Mouse (Mus musculus): ENCODE data around the gene Olfr722. TPM values are rescaled to one million over a fixed set of nuclear protein-coding genes. Genes with fewer than 3 reads are reported as not detected.
"Not testable (repeated sequence)": the region's sequence is repeated elsewhere in the genome, so short reads cannot be mapped to it uniquely, and the experiment has no call there.

Olfr722 gene
- polyA plus RNA-seq (2012; rRNA removed): not detected in 2 replicates

- H3K4me1 ChIP-seq (replicated peaks; ENCODE audit: control insufficient read depth, insufficient read depth, low read length): no peaks in the 10 kb centered on the region
- no peak within 1 kb of the TSS for H3K4me3 ChIP-seq (ENCODE audit: control insufficient read depth, insufficient read depth, low read length)
- H3K36me3 ChIP-seq (ENCODE audit: control insufficient read depth, insufficient read depth, low read length): no peaks in the 10 kb centered on the region
- DNase-seq: no peak
- TF ChIP-seq CTCF (IDR thresholded peaks at IDR 0.05; ENCODE audit: borderline replicate concordance, control insufficient read depth, extremely low read depth, insufficient read depth, low read length, poor library complexity) (no peak), POLR2A (IDR thresholded peaks at IDR 0.05; ENCODE audit: control insufficient read depth, extremely low read depth, insufficient read depth, low read length, poor library complexity) (no peak)
- H3K27me3 ChIP-seq (ENCODE audit: control insufficient read depth, insufficient read depth, low read length): no peaks in the 10 kb centered on the region
- H3K27ac ChIP-seq (ENCODE audit: control insufficient read depth, insufficient read depth, low read length): no peak within 1 kb of the TSS
These were observed at the start of gene Olfr722 for GRCm38 (mm10) chr14:49901899-49902298. TSS of gene Olfr722 (minus strand) at chr14:49901999.

DNA sequence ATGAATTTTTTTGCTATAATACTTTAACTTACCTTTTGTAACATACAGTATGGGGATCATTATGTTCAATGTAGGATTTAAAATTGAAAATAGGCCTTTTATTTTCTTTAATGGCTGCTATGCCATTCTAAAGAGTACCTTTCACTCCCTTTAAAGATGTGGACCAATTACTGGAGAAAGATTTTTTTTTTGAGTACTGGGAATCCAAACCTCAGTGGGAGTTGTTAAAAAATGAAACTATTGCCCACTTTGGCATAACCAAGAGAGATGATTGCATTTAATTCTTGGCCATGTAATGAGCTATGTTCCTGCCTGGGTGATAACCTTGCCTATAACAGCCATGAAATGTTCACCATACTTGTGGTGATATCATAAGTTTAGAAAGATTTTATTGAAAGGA, 29.9 kb upstream of the Olfr722 start, which contains the start of gene Olfr723:
Gene Olfr723, minus strand, starts transcription at position 101 of the 400 bp plus-strand sequence.
- not testable (repeated sequence) for H3K4me1 ChIP-seq (replicated peaks; ENCODE audit: control insufficient read depth, insufficient read depth, low read length); H3K27ac ChIP-seq (ENCODE audit: control insufficient read depth, insufficient read depth, low read length); DNase-seq; H3K36me3 ChIP-seq (ENCODE audit: control insufficient read depth, insufficient read depth, low read length); H3K27me3 ChIP-seq (ENCODE audit: control insufficient read depth, insufficient read depth, low read length); H3K4me3 ChIP-seq (ENCODE audit: control insufficient read depth, insufficient read depth, low read length)

DNA sequence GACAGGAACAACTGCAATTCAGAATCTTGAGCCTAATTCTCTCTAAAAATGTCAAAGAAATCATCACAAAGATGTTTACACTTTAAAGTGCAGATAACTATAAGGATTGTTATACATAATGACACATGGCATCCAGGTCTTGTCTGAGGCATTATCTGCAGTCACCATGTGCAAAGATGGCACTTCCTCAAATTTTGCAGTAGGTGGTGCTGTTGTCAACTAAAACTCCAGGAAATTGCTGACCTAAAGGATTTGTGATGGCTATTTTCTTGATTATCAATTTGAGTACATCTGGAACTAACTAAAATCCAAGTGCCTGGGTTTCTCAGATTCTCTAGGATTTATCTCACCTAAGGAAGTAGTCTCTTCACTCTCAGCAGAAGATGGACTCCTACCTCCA, 41.4 kb downstream of the Olfr722 start:
- Histone ChIP-seq H3K4me1 (replicated peaks; ENCODE audit: control insufficient read depth, insufficient read depth, low read length) (no peaks in the 10 kb centered on the region), H3K4me3 (ENCODE audit: control insufficient read depth, insufficient read depth, low read length) (no peak overlapping the region), H3K27ac (ENCODE audit: control insufficient read depth, insufficient read depth, low read length) (no peak overlapping the region), H3K36me3 (ENCODE audit: control insufficient read depth, insufficient read depth, low read length) (no peaks in the 10 kb centered on the region), H3K27me3 (ENCODE audit: control insufficient read depth, insufficient read depth, low read length) (no peaks in the 10 kb centered on the region)
- TF ChIP-seq CTCF (IDR thresholded peaks at IDR 0.05; ENCODE audit: borderline replicate concordance, control insufficient read depth, extremely low read depth, insufficient read depth, low read length, poor library complexity) (no peak), POLR2A (IDR thresholded peaks at IDR 0.05; ENCODE audit: control insufficient read depth, extremely low read depth, insufficient read depth, low read length, poor library complexity) (no peak)
- no peak for DNase-seq

Other genes starting within 250 kb of the Olfr722 start
- 0.09 and 0.42 TPM in 2 replicates for gene Armh4, start 118.6 kb downstream of the Olfr722 start, polyA plus RNA-seq (2012; rRNA removed)
- gene Olfr723, start 29.8 kb upstream of the Olfr722 start, polyA plus RNA-seq (2012; rRNA removed): not detected in 2 replicates
- not detected in 2 replicates for gene Olfr724, start 61.3 kb upstream of the Olfr722 start, polyA plus RNA-seq (2012; rRNA removed)
- not detected in 2 replicates for gene Olfr725, start 138.4 kb upstream of the Olfr722 start, polyA plus RNA-seq (2012; rRNA removed)
- not detected in 2 replicates for gene Olfr726, start 189.0 kb upstream of the Olfr722 start, polyA plus RNA-seq (2012; rRNA removed)
- not detected in 2 replicates for gene Olfr727, start 221.2 kb upstream of the Olfr722 start, polyA plus RNA-seq (2012; rRNA removed)
- gene Olfr728, start 240.7 kb upstream of the Olfr722 start, polyA plus RNA-seq (2012; rRNA removed): not detected in 2 replicates

Measured in thymus, adult 2 months (tissue).